Mouse (Mus musculus): ENCODE measurements at regions not wholly inside any gene's neighbourhood (a gene's known extent, or its start where the extent isn't known, plus 50 kb on each side); places are given as distances from the start of the nearest gene placed in this dataset.
"Not testable (repeated sequence)": the region's sequence is repeated elsewhere in the genome, so short reads cannot be mapped to it uniquely, and the experiment has no call there.

GRCm38 (mm10) chr10:3192291-3192690 lies 75.3 kb downstream of the H60c start:
- no peaks in the 10 kb centered on the region for H3K27me3 ChIP-seq (ENCODE audit: insufficient read depth, poor library complexity, severe bottlenecking)
- H3K36me3 ChIP-seq, result no peaks in the 10 kb centered on the region
- H3K4me3 ChIP-seq, result no peak overlapping the region
- no peak overlapping the region for H3K27ac ChIP-seq
- no peaks in the 10 kb centered on the region for H3K9me3 ChIP-seq
- DNase-seq (ENCODE audit: low spot score), result no peak
- H3K4me1 ChIP-seq, result no peaks in the 10 kb centered on the region
- 59% methylated on average over 3 of the region's 3 CpGs for WGBS

- DNase-seq (ENCODE audit: low spot score), result no peak
- Histone ChIP-seq H3K9me3 (no peaks in the 10 kb centered on the region), H3K36me3 (no peaks in the 10 kb centered on the region), H3K27ac (no peak overlapping the region), H3K4me3 (no peak overlapping the region), H3K27me3 (ENCODE audit: insufficient read depth, poor library complexity, severe bottlenecking) (no peaks in the 10 kb centered on the region), H3K4me1 (no peaks in the 10 kb centered on the region)
- 80% methylated on average over 4 of the region's 4 CpGs for WGBS
These were observed 79.2 kb downstream of the H60c start for GRCm38 (mm10) chr10:3188361-3188760.

- Histone ChIP-seq H3K4me1 (no peaks in the 10 kb centered on the region), H3K36me3 (no peaks in the 10 kb centered on the region), H3K4me3 (no peak overlapping the region), H3K9me3 (no peaks in the 10 kb centered on the region), H3K27me3 (ENCODE audit: insufficient read depth, poor library complexity, severe bottlenecking) (no peaks in the 10 kb centered on the region), H3K27ac (no peak overlapping the region)
- no peak for DNase-seq (ENCODE audit: low spot score)
These were observed 87.5 kb downstream of the H60c start for GRCm38 (mm10) chr10:3180103-3180502.

GRCm38 (mm10) chr10:3173601-3174000 lies 94.0 kb downstream of the H60c start:
- no peak for DNase-seq (ENCODE audit: low spot score)
- H3K27ac ChIP-seq, result no peak overlapping the region
- H3K27me3 ChIP-seq (ENCODE audit: insufficient read depth, poor library complexity, severe bottlenecking), result no peaks in the 10 kb centered on the region
- no peaks in the 10 kb centered on the region; the same call in 1 of the 2 replicates for H3K9me3 ChIP-seq
- H3K4me3 ChIP-seq, result no peak overlapping the region
- H3K36me3 ChIP-seq, result no peaks in the 10 kb centered on the region
- H3K4me1 ChIP-seq, result no peaks in the 10 kb centered on the region

GRCm38 (mm10) chr10:3172927-3173326 lies 94.6 kb downstream of the H60c start:
- not testable (repeated sequence) for DNase-seq (ENCODE audit: low spot score); H3K4me1 ChIP-seq
- WGBS, result 69% methylated on average over 4 of the region's 4 CpGs

GRCm38 (mm10) chr10:3172257-3172656 lies 95.3 kb downstream of the H60c start:
- Histone ChIP-seq H3K4me3 (no peak overlapping the region), H3K36me3 (no peaks in the 10 kb centered on the region), H3K4me1 (no peaks in the 10 kb centered on the region), H3K27ac (no peak overlapping the region), H3K9me3 (no peaks in the 10 kb centered on the region; the same call in 1 of the 2 replicates), H3K27me3 (ENCODE audit: insufficient read depth, poor library complexity, severe bottlenecking) (no peaks in the 10 kb centered on the region)
- WGBS, result 95% methylated on average over 1 of the region's 1 CpGs
- no peak for DNase-seq (ENCODE audit: low spot score)

More at GRCm38 (mm10) chr10:3172927-3173326, 94.6 kb downstream of the H60c start:
- H3K4me3 ChIP-seq; H3K36me3 ChIP-seq; H3K27ac ChIP-seq; H3K9me3 ChIP-seq; H3K27me3 ChIP-seq (ENCODE audit: insufficient read depth, poor library complexity, severe bottlenecking): not testable (repeated sequence)

GRCm38 (mm10) chr10:3171366-3171765 lies 96.2 kb downstream of the H60c start:
- no peak for DNase-seq (ENCODE audit: low spot score)
- Histone ChIP-seq H3K9me3 (no peaks in the 10 kb centered on the region; the same call in 1 of the 2 replicates), H3K4me1 (no peaks in the 10 kb centered on the region), H3K4me3 (no peak overlapping the region), H3K27me3 (ENCODE audit: insufficient read depth, poor library complexity, severe bottlenecking) (no peaks in the 10 kb centered on the region), H3K27ac (no peak overlapping the region), H3K36me3 (no peaks in the 10 kb centered on the region)
- 89% methylated on average over 5 of the region's 5 CpGs for WGBS

GRCm38 (mm10) chr10:3155542-3155941 lies 112.0 kb downstream of the H60c start:
- no peak for DNase-seq (ENCODE audit: low spot score)
- peaks cover 2% of the 10 kb centered on the region; the same call in 1 of the 2 replicates for H3K9me3 ChIP-seq
- no peak overlapping the region for H3K4me3 ChIP-seq
- no peak overlapping the region for H3K27ac ChIP-seq
- no peaks in the 10 kb centered on the region for H3K27me3 ChIP-seq (ENCODE audit: insufficient read depth, poor library complexity, severe bottlenecking)
- 69% methylated on average over 4 of the region's 4 CpGs for WGBS
- H3K4me1 ChIP-seq, result no peaks in the 10 kb centered on the region
- H3K36me3 ChIP-seq, result no peaks in the 10 kb centered on the region

GRCm38 (mm10) chr10:3148171-3148570 lies 119.4 kb downstream of the H60c start:
- no peaks in the 10 kb centered on the region for H3K27me3 ChIP-seq (ENCODE audit: insufficient read depth, poor library complexity, severe bottlenecking)
- no peaks in the 10 kb centered on the region for H3K36me3 ChIP-seq
- no peaks in the 10 kb centered on the region for H3K4me1 ChIP-seq
- H3K27ac ChIP-seq, result no peak overlapping the region
- whole genome bisulfite sequencing, result 82% methylated on average over 4 of the region's 4 CpGs
- H3K9me3 ChIP-seq, result peaks cover 7% of the 10 kb centered on the region; the same call in 1 of the 2 replicates
- H3K4me3 ChIP-seq, result no peak overlapping the region
- no peak for DNase-seq (ENCODE audit: low spot score)

- Histone ChIP-seq H3K27me3 (ENCODE audit: insufficient read depth, poor library complexity, severe bottlenecking) (no peaks in the 10 kb centered on the region), H3K27ac (no peak overlapping the region), H3K4me1 (no peaks in the 10 kb centered on the region), H3K36me3 (no peaks in the 10 kb centered on the region), H3K4me3 (no peak overlapping the region), H3K9me3 (peaks cover 3% of the 10 kb centered on the region; the same call in 1 of the 2 replicates)
- DNase-seq (ENCODE audit: low spot score), result no peak
- 78% methylated on average over 4 of the region's 4 CpGs for WGBS
These were observed 128.3 kb downstream of the H60c start for GRCm38 (mm10) chr10:3139306-3139705.

- WGBS, result 62% methylated on average over 1 of the region's 1 CpGs
- DNase-seq (ENCODE audit: low spot score), result no peak
- no peak overlapping the region for H3K4me3 ChIP-seq
These were observed 140.1 kb downstream of the H60c start for GRCm38 (mm10) chr10:3127491-3127890.

GRCm38 (mm10) chr10:3117451-3118070 lies 150.0 kb downstream of the H60c start:
- 82% methylated on average over 3 of the region's 3 CpGs for WGBS
- Histone ChIP-seq H3K4me1 (no peaks in the 10 kb centered on the region), H3K36me3 (no peaks in the 10 kb centered on the region), H3K9me3 (peaks cover 76% of the 10 kb centered on the region), H3K27ac (no peak overlapping the region), H3K4me3 (no peak overlapping the region), H3K27me3 (ENCODE audit: insufficient read depth, poor library complexity, severe bottlenecking) (no peaks in the 10 kb centered on the region)
- no peak for DNase-seq (ENCODE audit: low spot score)

More at GRCm38 (mm10) chr10:3127491-3127890, 140.1 kb downstream of the H60c start:
- Histone ChIP-seq H3K4me1 (no peaks in the 10 kb centered on the region), H3K9me3 (peaks cover 42% of the 10 kb centered on the region), H3K36me3 (no peaks in the 10 kb centered on the region), H3K27ac (no peak overlapping the region), H3K27me3 (ENCODE audit: insufficient read depth, poor library complexity, severe bottlenecking) (no peaks in the 10 kb centered on the region)

GRCm38 (mm10) chr10:3114421-3114820 lies 153.2 kb downstream of the H60c start:
- WGBS, result 81% methylated on average over 3 of the region's 8 CpGs
- H3K4me3 ChIP-seq; DNase-seq (ENCODE audit: low spot score); H3K27ac ChIP-seq; H3K27me3 ChIP-seq (ENCODE audit: insufficient read depth, poor library complexity, severe bottlenecking); H3K36me3 ChIP-seq; H3K4me1 ChIP-seq: not testable (repeated sequence)
- H3K9me3 ChIP-seq, result peaks cover 49% of the 10 kb centered on the region

- not testable (repeated sequence) for H3K36me3 ChIP-seq; DNase-seq (ENCODE audit: low spot score); H3K4me3 ChIP-seq; H3K4me1 ChIP-seq; H3K27ac ChIP-seq; H3K27me3 ChIP-seq (ENCODE audit: insufficient read depth, poor library complexity, severe bottlenecking)
- H3K9me3 ChIP-seq, result peaks cover 28% of the 10 kb centered on the region
- 76% methylated on average over 2 of the region's 2 CpGs for WGBS
These were observed 159.6 kb downstream of the H60c start for GRCm38 (mm10) chr10:3107955-3108354.

All from heart, embryonic 10.5 days (tissue).